Mouse (Mus musculus) myocyte (in vitro differentiated cells): Measurements from ENCODE around the gene Atg4c.

Source experiments
- MAX ChIP-seq: IDR thresholded peaks from one replicate; pipeline ENCODE4 v1.6.1; 2011; ENCODE audit warnings: low read depth, mild to moderate bottlenecking, control low read depth
- POLR2A ChIP-seq: IDR thresholded peaks from one replicate; pipeline ENCODE4 v1.6.1; 2011; ENCODE audit warnings: low read depth, mild to moderate bottlenecking, control low read depth, moderate library complexity; ENCODE audit not compliant: insufficient read length
- POLR2AphosphoS2 ChIP-seq: IDR thresholded peaks from one replicate; pipeline ENCODE4 v1.6.1; 2011; ENCODE audit warnings: low read depth, control low read depth; ENCODE audit not compliant: insufficient read length
- TCF3 ChIP-seq: IDR thresholded peaks from one replicate; pipeline ENCODE4 v1.6.1; 2011; ENCODE audit warnings: low read depth, control low read depth; ENCODE audit not compliant: insufficient read length

GRCm38 (mm10) chr4:99238305-99238704 is 44.6 kb downstream of the Atg4c start:
- TF ChIP-seq TCF3 (no peak), POLR2A (no peak), POLR2AphosphoS2 (no peak), MAX (no peak)
